Mouse (Mus musculus) ES-E14 (cell line): ENCODE results near the gene Hsp90ab1. TPM values are rescaled to one million over a fixed set of nuclear protein-coding genes. Genes with fewer than 3 reads are reported as not detected.

ENCODE experiments used
- DNase-seq: peaks from one replicate; pipeline ENCODE4 v3.0.0-alpha.2; 2013; ENCODE audit warnings: low read depth, low spot score
- H3K27ac ChIP-seq: 2 replicates; pipeline ENCODE4 v1.5.1; 2012; ENCODE audit warnings: low read depth, mild to moderate bottlenecking, low read length, moderate library complexity, mixed read lengths; ENCODE audit not compliant: poor library complexity, insufficient read depth, severe bottlenecking
- H3K36me3 ChIP-seq: 2 replicates; pipeline ENCODE4 v1.6.1; 2012; ENCODE audit warnings: mild to moderate bottlenecking, low read length, moderate library complexity, mixed read lengths; ENCODE audit not compliant: control insufficient read depth, poor library complexity, insufficient read depth, severe bottlenecking
- H3K4me1 ChIP-seq, 2 experiments: fragments of 150-350 bp in 1 of 2; sonication (generic) in 1 of 2; 2 replicates each; pipeline ENCODE4 v1.6.1; 2012; ENCODE audit warnings: low read length in 2 of 2, mild to moderate bottlenecking in 1 of 2, mixed read lengths in 1 of 2; ENCODE audit not compliant: control insufficient read depth in 2 of 2, insufficient read depth in 2 of 2, poor library complexity in 1 of 2
- H3K4me3 ChIP-seq, 2 experiments: fragments of 150-350 bp in 1 of 2; sonication (generic) in 1 of 2; 2 replicates each; pipeline ENCODE4 v1.5.1; 2012; ENCODE audit warnings: low read length in 2 of 2, low read depth in 1 of 2, mild to moderate bottlenecking in 1 of 2, mixed read lengths in 1 of 2; ENCODE audit not compliant: insufficient read depth in 1 of 2, poor library complexity in 1 of 2, severe bottlenecking in 1 of 2
- H3K9ac ChIP-seq: 2 replicates; pipeline ENCODE4 v1.6.1; 2012; ENCODE audit warnings: low read depth, mild to moderate bottlenecking, low read length, mixed read lengths; ENCODE audit not compliant: poor library complexity, insufficient read depth, severe bottlenecking
- H3K9me3 ChIP-seq: fragments of 150-350 bp; sonication (generic); 2 replicates; pipeline ENCODE4 v1.6.1; 2012; ENCODE audit warnings: low read depth, mild to moderate bottlenecking, low read length; ENCODE audit not compliant: control insufficient read depth, insufficient read depth
- CHD2 ChIP-seq: IDR thresholded peaks from 2 replicates; pipeline ENCODE4 v1.6.1; 2014; ENCODE audit warnings: mild to moderate bottlenecking, low read depth, low read length, inconsistent platforms
- HCFC1 ChIP-seq: IDR thresholded peaks from 2 replicates; pipeline ENCODE4 v1.6.1; 2012; ENCODE audit warnings: low read length, inconsistent platforms, borderline replicate concordance; ENCODE audit not compliant: insufficient read depth
- MAFK ChIP-seq: IDR thresholded peaks from 2 replicates; pipeline ENCODE4 v1.6.1; 2014; ENCODE audit warnings: mild to moderate bottlenecking, low read depth, low read length, inconsistent platforms; ENCODE audit not compliant: insufficient read depth
- ZC3H11A ChIP-seq: IDR thresholded peaks from 2 replicates; pipeline ENCODE4 v1.6.1; 2012; ENCODE audit warnings: low read depth, mild to moderate bottlenecking, inconsistent platforms, low read length, borderline replicate concordance
- ZNF384 ChIP-seq: IDR thresholded peaks from 2 replicates; pipeline ENCODE4 v1.6.1; 2012; ENCODE audit warnings: low read depth, low read length, inconsistent platforms
- in situ Hi-C, 2 experiments: fragments of 600-800 bp; cut with MboI; formaldehyde crosslinking; loops; one replicate each; pipeline ENCODE4 v1.15.1; 2025; ENCODE audit warnings: low sequenced_read_pairs in 2 of 2, inconsistent platforms in 1 of 2; ENCODE audit not compliant: unreplicated experiment in 2 of 2
- total RNA-seq: library from RNA; depleted of rRNA; stranded (reverse); fragments of 300-350 nt; gene quantifications from 2 replicates; pipeline ENCODE4 v1.2.3, GENCODE M21; 2012

Gene Hsp90ab1
- total RNA-seq, 1 experiment, result 1,660 TPM

GRCm38 (mm10) chr17:45563655-45564530, 9.2 kb downstream of the Hsp90ab1 start, which contains the start of gene Slc35b2:
Gene Slc35b2 (plus strand): TSS chr17:45563874.
- TF ChIP-seq HCFC1, result no peak
- TF ChIP-seq ZNF384, result peak; percentile 86
- no peak for TF ChIP-seq MAFK
- TF ChIP-seq CHD2, result no peak
- no peak for TF ChIP-seq ZC3H11A
- in situ Hi-C loops, result no loop called here
- peak within 1 kb of the TSS; percentile 79 to 80 for H3K4me3 ChIP-seq
- peaks cover 37% of the 10 kb centered on the region for H3K36me3 ChIP-seq
- peak within 1 kb of the TSS; percentile 74 for H3K27ac ChIP-seq
- peak within 1 kb of the TSS; percentile 86 for H3K9ac ChIP-seq
- H3K9me3 ChIP-seq, result no peaks in the 10 kb centered on the region
- no peak for DNase-seq
- peaks cover under 1 to 7% of the 10 kb centered on the region in 2 experiments; a peak in 3 of 4 replicates for H3K4me1 ChIP-seq

GRCm38 (mm10) chr17:45563216-45563615, 9.9 kb downstream of the Hsp90ab1 start:
- no peaks in the 10 kb centered on the region for H3K9me3 ChIP-seq
- H3K9ac ChIP-seq, result no peak overlapping the region
- no peak for DNase-seq
- H3K36me3 ChIP-seq, result peaks cover 30% of the 10 kb centered on the region
- TF ChIP-seq CHD2 (no peak), ZC3H11A (no peak), HCFC1 (no peak), ZNF384 (no peak), MAFK (no peak)
- peaks cover 1 to 7% of the 10 kb centered on the region in 2 experiments; a peak in 3 of 4 replicates for H3K4me1 ChIP-seq
- H3K4me3 ChIP-seq, result peak overlapping the region in 1 of 2 experiments; percentile 80; a peak in 1 of 4 replicates
- in situ Hi-C loops, result no loop called here
- H3K27ac ChIP-seq, result no peak overlapping the region

GRCm38 (mm10) chr17:45559732-45560525, 13.1 kb downstream of the Hsp90ab1 start:
- Histone ChIP-seq H3K4me3 (no peak overlapping the region), H3K36me3 (no peaks in the 10 kb centered on the region), H3K27ac (no peak overlapping the region), H3K4me1 (peaks cover 4 to 5% of the 10 kb centered on the region in 2 experiments; a peak in 3 of 4 replicates), H3K9ac (no peak overlapping the region), H3K9me3 (no peaks in the 10 kb centered on the region)
- no peak for TF ChIP-seq HCFC1
- TF ChIP-seq ZC3H11A, result no peak
- TF ChIP-seq ZNF384, result no peak
- TF ChIP-seq MAFK, result no peak
- in situ Hi-C loops, result loop anchor here (10.0 kb wide), 1 partner anchor 85 kb away; the partner anchor contains the start of gene Spats1 (in 2 of the 2)
- no peak for DNase-seq

- DNase-seq, result no peak
Measured at GRCm38 (mm10) chr17:45557998-45558862, 14.8 kb downstream of the Hsp90ab1 start.

More at GRCm38 (mm10) chr17:45557998-45558862, 14.8 kb downstream of the Hsp90ab1 start:
- H3K4me3 ChIP-seq, result no peak overlapping the region
- peaks cover 4% of the 10 kb centered on the region in 2 experiments; a peak in 3 of 4 replicates for H3K4me1 ChIP-seq
- no peaks in the 10 kb centered on the region for H3K9me3 ChIP-seq
- H3K9ac ChIP-seq, result no peak overlapping the region
- TF ChIP-seq HCFC1 (no peak), MAFK (no peak), CHD2 (no peak), ZC3H11A (no peak), ZNF384 (no peak)
- H3K27ac ChIP-seq, result no peak overlapping the region
- H3K36me3 ChIP-seq, result no peaks in the 10 kb centered on the region
- in situ Hi-C loops, result loop anchor here (10.0 kb wide), 1 partner anchor 83 kb away; the partner anchor contains the start of gene Spats1 (in 2 of the 2)
